Mouse (Mus musculus): ENCODE results near the gene Gm13084.
"Not testable (repeated sequence)": the region's sequence is repeated elsewhere in the genome, so short reads cannot be mapped to it uniquely, and the experiment has no call there.

Gene Gm13084

DNA sequence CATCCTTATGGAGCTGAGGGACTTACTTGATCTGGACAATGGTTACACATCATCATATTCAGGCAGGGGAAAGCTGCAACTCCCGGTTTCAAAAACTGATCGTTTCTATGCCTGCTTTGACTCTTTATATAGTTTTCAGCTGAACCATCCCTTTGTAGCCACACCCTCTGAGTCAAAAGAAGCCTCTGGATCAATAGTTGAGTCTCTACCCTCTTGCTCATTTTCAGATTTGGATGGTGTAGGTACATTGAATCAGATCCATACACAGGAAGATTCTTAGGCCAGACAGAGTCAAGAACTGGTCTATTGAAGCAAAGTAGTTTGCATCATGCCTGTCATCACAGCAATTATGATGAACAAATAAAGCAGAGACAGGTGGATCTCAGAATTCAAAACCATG lies at the start of gene Gm13084:
Gene Gm13084, minus strand, starts transcription at position 101 of the 400 bp plus-strand sequence.
- no peak for DNase-seq (ENCODE audit: low spot score in 2 of 2)

DNA sequence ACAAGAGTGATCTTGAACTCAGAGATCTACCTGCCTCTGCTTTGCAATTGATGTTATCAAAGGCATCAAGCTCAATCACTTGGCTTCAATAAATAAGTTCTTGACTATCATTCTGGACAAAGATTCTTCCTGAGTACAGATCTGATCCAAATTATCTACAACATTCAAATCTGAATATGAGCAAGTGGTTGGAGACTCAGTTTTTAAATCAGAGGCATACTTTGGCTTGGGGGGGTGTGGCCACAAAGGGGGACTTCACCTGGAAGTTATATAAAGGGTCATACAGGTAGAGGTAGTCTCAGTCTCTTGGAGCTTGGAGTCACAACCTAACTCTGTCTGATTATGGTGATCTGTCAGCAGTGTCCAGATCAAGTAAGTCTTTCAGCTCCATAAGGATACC lies 30.3 kb upstream of the Gm13084 start, which contains the start of gene Gm13103:
Gene Gm13103, plus strand, starts transcription at position 301 of the 400 bp plus-strand sequence.
- DNase-seq (ENCODE audit: low spot score in 2 of 2), result not testable (repeated sequence)

DNA sequence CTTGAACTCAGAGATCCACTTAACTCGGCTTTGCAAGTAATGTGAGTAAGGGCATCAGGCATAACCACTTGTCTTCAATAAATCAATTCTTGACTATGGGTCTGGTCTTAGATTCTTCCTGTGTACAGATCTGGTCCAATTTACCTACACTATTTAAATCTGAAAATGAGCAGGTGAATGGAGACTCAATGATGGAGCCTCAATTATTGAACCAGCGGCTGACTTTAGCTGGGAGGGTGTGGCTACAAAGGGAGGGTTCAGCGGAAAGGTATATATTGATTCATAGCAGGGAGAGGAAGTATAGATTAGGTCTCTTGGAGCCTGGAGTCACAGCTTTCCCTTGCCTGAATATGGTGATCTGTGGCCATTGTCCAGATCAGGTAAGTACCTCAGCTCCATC lies 26.8 kb downstream of the Gm13084 start, which contains the start of gene Gm13023:
Gene Gm13023, plus strand, starts transcription at position 301 of the 400 bp plus-strand sequence.
- DNase-seq (ENCODE audit: low spot score in 2 of 2), result not testable (repeated sequence)
